Mouse (Mus musculus) heart, embryonic 11.5 days (tissue): ENCODE measurements around the gene Srsf10. TPM values are rescaled to one million over a fixed set of nuclear protein-coding genes. Genes with fewer than 3 reads are reported as not detected.

ENCODE experiments used
- ATAC-seq: fragments of 200-750 bp; cut with Nextera tagmentation; replicated peaks from 2 replicates; pipeline ENCODE4 v1.8.0; 2017; ENCODE audit warnings: moderate library complexity; ENCODE audit not compliant: insufficient number of reproducible peaks, low FRiP score, low TSS enrichment
- H3K27ac ChIP-seq: fragments of 300-500 bp; sonication (generic); 2 replicates; pipeline ENCODE4 v1.5.1; 2014; ENCODE audit warnings: mild to moderate bottlenecking, low read depth, low read length
- H3K27me3 ChIP-seq: fragments of 300-500 bp; sonication (generic); 2 replicates; pipeline ENCODE4 v1.6.1; 2014; ENCODE audit warnings: mild to moderate bottlenecking, low read length, mixed read lengths; ENCODE audit not compliant: control insufficient read depth, insufficient read depth
- H3K36me3 ChIP-seq: fragments of 300-500 bp; sonication (generic); 2 replicates; pipeline ENCODE4 v1.6.1; 2014; ENCODE audit warnings: mild to moderate bottlenecking, low read length, moderate library complexity, mixed read lengths; ENCODE audit not compliant: control insufficient read depth, insufficient read depth
- H3K4me1 ChIP-seq: fragments of 300-500 bp; sonication (generic); 2 replicates; pipeline ENCODE4 v1.6.1; 2014; ENCODE audit warnings: low read length; ENCODE audit not compliant: control insufficient read depth, insufficient read depth
- H3K4me2 ChIP-seq: fragments of 300-500 bp; sonication (generic); 2 replicates; pipeline ENCODE4 v1.6.1; 2014; ENCODE audit warnings: mild to moderate bottlenecking, moderate library complexity
- H3K4me3 ChIP-seq: fragments of 300-500 bp; sonication (generic); 2 replicates; pipeline ENCODE4 v1.5.1; 2014; ENCODE audit warnings: low read depth, low read length
- H3K9ac ChIP-seq: fragments of 300-500 bp; sonication (generic); 2 replicates; pipeline ENCODE4 v1.6.1; 2014; ENCODE audit warnings: mild to moderate bottlenecking, low read depth, low read length, moderate library complexity
- H3K9me3 ChIP-seq: fragments of 300-500 bp; sonication (generic); replicated peaks from 2 replicates; pipeline ENCODE4 v1.6.1; 2016; ENCODE audit warnings: low read length; ENCODE audit not compliant: control insufficient read depth
- WGBS: fragments of 180-500 bp; shearing (Covaris S2); extraction: QIAGEN DNeasy Blood & Tissue Kit; methylation state at CpG from one replicate; pipeline ENCODE4 v1.1.7; 2014; ENCODE audit not compliant: insufficient replicate concordance; 5-methylcytosine and 5-hydroxymethylcytosine counted together
- polyA plus RNA-seq: library from polyadenylated mRNA; unstranded; fragments of >200 nt; fragmentation: Nextera tagmentation; extraction: Ambion mirVana; gene quantifications from 2 replicates; pipeline ENCODE4 v1.2.1, GENCODE M21; 2014

Srsf10 gene
- polyA plus RNA-seq, 1 experiment from 2014 or later = 202 TPM

- H3K27ac ChIP-seq = no peak overlapping the region
- no peaks in the 10 kb centered on the region for H3K27me3 ChIP-seq
- H3K4me2 ChIP-seq = no peak overlapping the region
- peaks cover 12% of the 10 kb centered on the region for H3K4me1 ChIP-seq
- no peaks in the 10 kb centered on the region for H3K9me3 ChIP-seq
- H3K4me3 ChIP-seq = no peak overlapping the region
- ATAC-seq = no peak
- WGBS = 69% methylated on average over 6 of the region's 6 CpGs
- no peaks in the 10 kb centered on the region for H3K36me3 ChIP-seq
- H3K9ac ChIP-seq = no peak overlapping the region
These were observed 40.6 kb downstream of the Srsf10 start for GRCm38 (mm10) chr4:135896157-135896556.

GRCm38 (mm10) chr4:135898380-135899049 is 43.0 kb downstream of the Srsf10 start:
- Histone ChIP-seq H3K27me3 (no peaks in the 10 kb centered on the region), H3K4me1 (peaks cover 12% of the 10 kb centered on the region), H3K4me3 (no peak overlapping the region), H3K9me3 (no peaks in the 10 kb centered on the region), H3K9ac (peak overlapping the region; percentile 56; the same call in 1 of the 2 replicates), H3K36me3 (no peaks in the 10 kb centered on the region), H3K27ac (peak overlapping the region; percentile 47), H3K4me2 (peak overlapping the region; percentile 25)
- WGBS = 31% methylated on average over 9 of the region's 9 CpGs
- ATAC-seq = peak; percentile 75

GRCm38 (mm10) chr4:135899050-135899448 is 43.5 kb downstream of the Srsf10 start:
- Histone ChIP-seq H3K4me3 (no peak overlapping the region), H3K27ac (no peak overlapping the region), H3K36me3 (no peaks in the 10 kb centered on the region), H3K4me1 (peaks cover 12% of the 10 kb centered on the region), H3K9ac (no peak overlapping the region), H3K27me3 (no peaks in the 10 kb centered on the region), H3K9me3 (no peaks in the 10 kb centered on the region), H3K4me2 (no peak overlapping the region)
- no peak for ATAC-seq
- WGBS = 89% methylated on average over 7 of the region's 7 CpGs

GRCm38 (mm10) chr4:135900008-135900407 is 44.5 kb downstream of the Srsf10 start:
- no peak for ATAC-seq
- H3K9ac ChIP-seq = no peak overlapping the region
- H3K4me1 ChIP-seq = peaks cover 9% of the 10 kb centered on the region
- no peaks in the 10 kb centered on the region for H3K9me3 ChIP-seq
- H3K36me3 ChIP-seq = no peaks in the 10 kb centered on the region
- H3K4me3 ChIP-seq = no peak overlapping the region
- no peak overlapping the region for H3K4me2 ChIP-seq
- H3K27me3 ChIP-seq = 0 out of 2 replicates have a peak, but pooled peaks cover 1% of the 10 kb centered on the region
- 74% methylated on average over 5 of the region's 5 CpGs for WGBS
- H3K27ac ChIP-seq = no peak overlapping the region

- Histone ChIP-seq H3K27me3 (peaks cover 7% of the 10 kb centered on the region; the same call in 1 of the 2 replicates), H3K27ac (no peak overlapping the region), H3K9me3 (no peaks in the 10 kb centered on the region), H3K9ac (no peak overlapping the region), H3K36me3 (no peaks in the 10 kb centered on the region), H3K4me1 (peaks cover 6% of the 10 kb centered on the region; the same call in 1 of the 2 replicates), H3K4me2 (no peak overlapping the region), H3K4me3 (no peak overlapping the region)
- ATAC-seq = no peak
- 81% methylated on average over 4 of the region's 4 CpGs for WGBS
These were observed 47.2 kb downstream of the Srsf10 start for GRCm38 (mm10) chr4:135902606-135903242.

- peaks cover 6% of the 10 kb centered on the region; the same call in 1 of the 2 replicates for H3K4me1 ChIP-seq
- WGBS = 73% methylated on average over 1 of the region's 1 CpGs
- ATAC-seq = no peak
- no peaks in the 10 kb centered on the region for H3K36me3 ChIP-seq
- H3K27me3 ChIP-seq = peaks cover 7% of the 10 kb centered on the region; the same call in 1 of the 2 replicates
- no peak overlapping the region for H3K4me3 ChIP-seq
- H3K27ac ChIP-seq = no peak overlapping the region
- H3K9ac ChIP-seq = no peak overlapping the region
- no peaks in the 10 kb centered on the region for H3K9me3 ChIP-seq
- no peak overlapping the region for H3K4me2 ChIP-seq
These were observed 49.3 kb downstream of the Srsf10 start for GRCm38 (mm10) chr4:135904810-135905209.

GRCm38 (mm10) chr4:135906633-135907032 is 51.1 kb downstream of the Srsf10 start:
- Histone ChIP-seq H3K4me1 (peaks cover 6% of the 10 kb centered on the region; the same call in 1 of the 2 replicates), H3K27ac (no peak overlapping the region), H3K4me2 (no peak overlapping the region), H3K9ac (no peak overlapping the region), H3K4me3 (no peak overlapping the region), H3K36me3 (no peaks in the 10 kb centered on the region), H3K9me3 (no peaks in the 10 kb centered on the region), H3K27me3 (peaks cover 7% of the 10 kb centered on the region; the same call in 1 of the 2 replicates)
- ATAC-seq = no peak
- WGBS = 83% methylated on average over 3 of the region's 3 CpGs

- 0 out of 2 replicates have a peak overlapping the region, but pooled peaks have one; percentile 22 for H3K9ac ChIP-seq
- peaks cover 6% of the 10 kb centered on the region; the same call in 1 of the 2 replicates for H3K4me1 ChIP-seq
- H3K36me3 ChIP-seq = no peaks in the 10 kb centered on the region
- H3K9me3 ChIP-seq = no peaks in the 10 kb centered on the region
- H3K27ac ChIP-seq = no peak overlapping the region
- WGBS = 17% methylated on average over 13 of the region's 13 CpGs
- H3K4me2 ChIP-seq = peak overlapping the region; percentile 17; the same call in 1 of the 2 replicates
- H3K4me3 ChIP-seq = no peak overlapping the region
- ATAC-seq = no peak
- peaks cover 7% of the 10 kb centered on the region; the same call in 1 of the 2 replicates for H3K27me3 ChIP-seq
These were observed 53.9 kb downstream of the Srsf10 start for GRCm38 (mm10) chr4:135909326-135910066.
